Mouse (Mus musculus): ENCODE data around the gene Fam71b. TPM values are rescaled to one million over a fixed set of nuclear protein-coding genes. Genes with fewer than 3 reads are reported as not detected.

Fam71b gene
- polyA plus RNA-seq, 1 experiment = 203 TPM

DNA sequence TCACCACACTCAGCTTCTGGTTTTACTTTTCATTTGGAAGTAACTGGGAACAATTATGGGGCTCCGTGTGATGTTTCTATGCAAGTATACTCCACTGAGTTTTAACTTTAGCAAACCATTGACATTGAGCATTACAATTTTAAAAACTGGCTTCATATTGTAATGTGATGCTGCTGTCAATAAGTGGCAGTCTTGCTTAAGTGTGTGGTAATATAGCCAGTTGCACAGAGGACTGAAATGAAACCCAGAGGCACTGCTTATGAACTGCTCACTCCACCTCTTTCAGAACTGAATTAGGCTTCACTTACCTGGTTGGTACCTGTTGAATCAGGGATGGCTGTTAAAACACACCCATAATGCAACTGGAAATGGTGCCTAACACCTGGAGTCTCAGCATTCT is 46.8 kb downstream of the Fam71b start:
- Histone ChIP-seq H3K27ac (ENCODE audit: control insufficient read depth, insufficient read depth, low read depth, low read length) (no peak overlapping the region), H3K4me3 (ENCODE audit: control insufficient read depth, low read depth, low read length) (no peak overlapping the region), H3K27me3 (ENCODE audit: control insufficient read depth, insufficient read depth, low read length) (no peaks in the 10 kb centered on the region), H3K4me1 (ENCODE audit: control insufficient read depth, insufficient read depth, low read length) (0 out of 2 replicates have a peak, but pooled peaks cover under 1% of the 10 kb centered on the region), H3K36me3 (ENCODE audit: control insufficient read depth, insufficient read depth, low read length) (peaks cover 4% of the 10 kb centered on the region)
- TF ChIP-seq CTCF (IDR thresholded peaks at IDR 0.05; ENCODE audit: control insufficient read depth, insufficient read depth, insufficient replicate concordance, low read depth, low read length) = no peak
- no peak for TF ChIP-seq POLR2A (IDR thresholded peaks at IDR 0.05; ENCODE audit: control insufficient read depth, low read depth, low read length)

DNA sequence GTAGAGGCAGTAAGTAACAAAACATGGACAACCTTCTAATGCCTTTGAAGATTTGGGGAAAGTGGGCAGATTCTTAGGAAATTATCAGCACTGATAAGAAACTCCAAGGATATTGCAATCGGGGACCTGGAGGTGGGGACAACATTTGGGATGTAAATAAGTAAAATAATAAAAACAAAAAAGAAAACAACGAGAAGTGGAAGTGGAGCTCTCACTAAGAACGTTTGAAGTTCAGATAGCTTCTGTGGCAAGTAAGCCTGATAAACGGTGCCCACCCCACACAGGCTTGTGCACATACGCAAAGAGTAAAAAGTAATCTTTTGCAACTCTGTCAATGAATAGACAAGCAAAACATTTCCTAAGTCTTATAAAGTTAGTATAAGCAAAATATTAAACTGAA is 47.6 kb downstream of the Fam71b start:
- Histone ChIP-seq H3K4me1 (ENCODE audit: control insufficient read depth, insufficient read depth, low read length) (no peaks in the 10 kb centered on the region), H3K36me3 (ENCODE audit: control insufficient read depth, insufficient read depth, low read length) (peaks cover 4% of the 10 kb centered on the region), H3K4me3 (ENCODE audit: control insufficient read depth, low read depth, low read length) (no peak overlapping the region), H3K27ac (ENCODE audit: control insufficient read depth, insufficient read depth, low read depth, low read length) (no peak overlapping the region), H3K27me3 (ENCODE audit: control insufficient read depth, insufficient read depth, low read length) (no peaks in the 10 kb centered on the region)
- TF ChIP-seq CTCF (IDR thresholded peaks at IDR 0.05; ENCODE audit: control insufficient read depth, insufficient read depth, insufficient replicate concordance, low read depth, low read length) (no peak), POLR2A (IDR thresholded peaks at IDR 0.05; ENCODE audit: control insufficient read depth, low read depth, low read length) (no peak)

DNA sequence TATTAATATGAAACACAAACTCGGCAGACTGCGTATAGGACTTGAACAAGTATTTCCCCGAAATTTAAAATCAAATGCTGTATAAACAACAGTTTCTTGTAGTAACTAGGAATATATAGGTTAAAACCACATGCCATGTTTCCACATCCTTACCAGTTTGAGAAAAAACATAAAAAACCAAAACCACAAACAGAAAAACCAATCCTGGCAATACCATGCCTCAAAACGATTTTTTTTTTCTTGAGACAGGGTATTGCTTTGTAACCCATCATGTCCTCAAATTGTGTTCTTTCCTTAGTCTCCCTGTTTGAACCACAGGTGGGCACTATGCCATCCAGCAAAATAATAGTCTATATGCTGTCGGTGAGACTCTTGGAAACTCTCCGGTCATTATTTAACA is 49.8 kb downstream of the Fam71b start:
- no peak overlapping the region for H3K27ac ChIP-seq (ENCODE audit: control insufficient read depth, insufficient read depth, low read depth, low read length)
- no peaks in the 10 kb centered on the region for H3K27me3 ChIP-seq (ENCODE audit: control insufficient read depth, insufficient read depth, low read length)
- no peaks in the 10 kb centered on the region for H3K36me3 ChIP-seq (ENCODE audit: control insufficient read depth, insufficient read depth, low read length)
- no peak overlapping the region for H3K4me3 ChIP-seq (ENCODE audit: control insufficient read depth, low read depth, low read length)
- TF ChIP-seq POLR2A (IDR thresholded peaks at IDR 0.05; ENCODE audit: control insufficient read depth, low read depth, low read length) (no peak), CTCF (IDR thresholded peaks at IDR 0.05; ENCODE audit: control insufficient read depth, insufficient read depth, insufficient replicate concordance, low read depth, low read length) (no peak)
- H3K4me1 ChIP-seq (ENCODE audit: control insufficient read depth, insufficient read depth, low read length) = no peaks in the 10 kb centered on the region; the same call in 1 of the 2 replicates

DNA sequence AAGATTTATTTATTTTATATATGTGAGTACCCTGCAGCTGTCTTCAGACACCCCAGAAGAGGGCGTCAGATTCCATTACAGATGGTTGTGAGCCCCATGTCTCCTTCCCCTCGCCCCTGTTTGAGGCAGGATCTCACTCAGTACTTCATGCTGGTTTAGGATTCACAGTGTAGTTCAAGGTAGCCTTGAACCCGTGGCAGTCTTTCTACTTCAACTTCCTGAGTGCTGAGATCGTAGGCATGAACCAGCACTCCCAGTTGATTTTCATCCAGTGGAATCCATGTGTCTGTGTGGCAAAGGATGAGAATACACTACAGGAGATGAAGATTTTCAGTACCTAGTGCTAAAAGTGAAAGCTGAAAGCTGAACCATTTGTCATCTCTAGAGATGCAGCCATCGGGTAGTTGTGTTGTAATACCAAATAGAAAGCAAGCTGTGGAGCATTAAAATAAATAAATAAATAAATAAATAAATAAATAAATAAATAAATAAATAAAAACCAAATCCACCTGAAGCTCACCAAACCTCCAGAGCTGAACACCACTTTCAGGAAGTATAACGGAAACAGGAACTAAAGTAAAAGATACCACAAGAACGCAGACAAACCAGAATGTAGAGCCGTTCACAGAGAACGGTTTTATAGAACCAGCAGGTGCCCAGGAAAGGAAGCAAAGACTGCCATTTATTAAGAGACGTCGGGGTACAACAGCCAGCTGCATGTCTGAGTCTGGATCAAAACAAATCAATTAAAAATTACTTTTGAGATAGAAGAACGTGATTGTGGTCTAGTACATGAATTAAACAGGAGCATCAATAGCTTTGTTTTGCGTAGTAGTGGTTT is 51.5 kb downstream of the Fam71b start:
- H3K27me3 ChIP-seq (ENCODE audit: control insufficient read depth, insufficient read depth, low read length) = no peaks in the 10 kb centered on the region
- no peak overlapping the region for H3K27ac ChIP-seq (ENCODE audit: control insufficient read depth, insufficient read depth, low read depth, low read length)
- H3K4me1 ChIP-seq (ENCODE audit: control insufficient read depth, insufficient read depth, low read length) = no peaks in the 10 kb centered on the region; the same call in none of the 2 replicates
- TF ChIP-seq POLR2A (IDR thresholded peaks at IDR 0.05; ENCODE audit: control insufficient read depth, low read depth, low read length) = no peak
- no peak for TF ChIP-seq CTCF (IDR thresholded peaks at IDR 0.05; ENCODE audit: control insufficient read depth, insufficient read depth, insufficient replicate concordance, low read depth, low read length)
- H3K4me3 ChIP-seq (ENCODE audit: control insufficient read depth, low read depth, low read length) = no peak overlapping the region
- no peaks in the 10 kb centered on the region for H3K36me3 ChIP-seq (ENCODE audit: control insufficient read depth, insufficient read depth, low read length)

DNA sequence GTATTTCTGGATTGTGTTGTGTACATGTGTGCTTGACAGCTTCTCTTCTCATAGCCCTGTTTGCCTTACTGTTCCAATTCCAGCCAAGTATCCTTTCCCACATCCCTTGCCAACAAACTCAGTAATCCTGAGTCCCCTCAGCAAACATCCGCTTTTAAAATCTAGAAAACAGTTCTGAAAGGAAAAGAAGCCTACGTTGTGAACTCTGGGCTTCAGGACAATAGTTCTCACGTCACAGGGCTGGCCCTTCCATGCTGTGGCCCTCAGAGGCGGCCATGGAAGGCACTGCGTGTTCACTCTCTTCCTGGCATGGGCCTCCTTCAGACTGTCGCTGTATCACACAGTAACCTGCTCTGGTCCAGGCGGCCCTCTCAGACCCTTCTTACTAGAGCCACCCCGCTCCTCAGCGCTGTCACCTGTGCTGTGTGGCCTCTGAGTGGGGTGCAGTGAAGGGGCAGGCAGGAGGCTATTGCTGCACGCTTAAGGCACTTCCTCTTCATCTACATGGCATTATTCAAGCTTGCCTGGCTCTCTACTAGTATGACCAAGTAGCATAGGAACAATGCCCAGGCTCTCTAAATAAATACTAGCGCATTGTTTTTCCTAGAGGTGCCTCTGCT is 53.2 kb downstream of the Fam71b start:
- no peaks in the 10 kb centered on the region; the same call in none of the 2 replicates for H3K4me1 ChIP-seq (ENCODE audit: control insufficient read depth, insufficient read depth, low read length)
- no peak overlapping the region for H3K27ac ChIP-seq (ENCODE audit: control insufficient read depth, insufficient read depth, low read depth, low read length)
- H3K4me3 ChIP-seq (ENCODE audit: control insufficient read depth, low read depth, low read length) = no peak overlapping the region
- H3K27me3 ChIP-seq (ENCODE audit: control insufficient read depth, insufficient read depth, low read length) = no peaks in the 10 kb centered on the region
- no peaks in the 10 kb centered on the region for H3K36me3 ChIP-seq (ENCODE audit: control insufficient read depth, insufficient read depth, low read length)
- TF ChIP-seq POLR2A (IDR thresholded peaks at IDR 0.05; ENCODE audit: control insufficient read depth, low read depth, low read length) = no peak
- TF ChIP-seq CTCF (IDR thresholded peaks at IDR 0.05; ENCODE audit: control insufficient read depth, insufficient read depth, insufficient replicate concordance, low read depth, low read length) = no peak

DNA sequence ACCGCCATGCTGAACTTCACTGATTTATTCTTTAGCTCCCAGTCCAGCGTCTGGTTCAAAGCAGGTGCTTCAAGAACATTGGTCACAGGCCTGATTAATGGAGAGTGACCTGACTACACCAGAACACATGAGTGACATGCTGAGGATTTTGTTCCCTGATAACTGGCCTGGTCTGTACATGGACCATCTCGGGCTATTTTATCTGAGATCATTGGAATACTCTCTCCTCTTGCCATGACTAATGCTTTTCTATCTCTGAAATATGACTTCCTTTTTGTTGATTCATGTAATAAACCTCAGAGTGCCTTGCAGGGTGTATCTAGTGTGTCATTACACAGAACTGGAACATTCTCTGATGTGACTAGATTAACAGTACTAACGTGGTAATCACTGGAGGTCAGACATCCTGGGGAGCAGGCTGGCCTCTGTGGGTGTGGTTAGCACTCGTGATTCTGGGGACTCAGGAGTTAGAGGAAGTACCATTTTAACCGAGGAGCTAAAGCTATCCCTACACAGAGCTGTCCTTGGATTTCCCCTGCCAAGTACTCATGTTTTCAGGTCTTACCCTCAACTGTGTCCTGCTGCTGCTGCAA is 58.2 kb downstream of the Fam71b start, which contains the start of gene Havcr2:
Gene Havcr2 (plus strand): TSS at position 483 of the 593 bp plus-strand sequence.
- Histone ChIP-seq H3K36me3 (ENCODE audit: control insufficient read depth, insufficient read depth, low read length) (no peaks in the 10 kb centered on the region), H3K4me3 (ENCODE audit: control insufficient read depth, low read depth, low read length) (no peak within 1 kb of the TSS), H3K4me1 (ENCODE audit: control insufficient read depth, insufficient read depth, low read length) (no peaks in the 10 kb centered on the region; the same call in none of the 2 replicates), H3K27ac (ENCODE audit: control insufficient read depth, insufficient read depth, low read depth, low read length) (no peak within 1 kb of the TSS), H3K27me3 (ENCODE audit: control insufficient read depth, insufficient read depth, low read length) (no peaks in the 10 kb centered on the region)
- no peak for TF ChIP-seq CTCF (IDR thresholded peaks at IDR 0.05; ENCODE audit: control insufficient read depth, insufficient read depth, insufficient replicate concordance, low read depth, low read length)
- no peak for TF ChIP-seq POLR2A (IDR thresholded peaks at IDR 0.05; ENCODE audit: control insufficient read depth, low read depth, low read length)

Other genes starting within 250 kb of the Fam71b start
- 0.07 and 0.25 TPM in 2 replicates for gene Nipal4, start 230.1 kb upstream of the Fam71b start, polyA plus RNA-seq (2012; rRNA removed)
- 0.44 and 0.53 TPM in 2 replicates for gene Fndc9, start 161.0 kb upstream of the Fam71b start, polyA plus RNA-seq (2012; rRNA removed)
- gene Cyfip2, start 83.7 kb upstream of the Fam71b start, polyA plus RNA-seq (2012; rRNA removed) = 1.6 TPM in 2 replicates
- 0.02 TPM in 2 replicates for gene Itk, start 7.0 kb upstream of the Fam71b start, polyA plus RNA-seq (2012; rRNA removed)
- gene Med7, start 40.4 kb downstream of the Fam71b start, polyA plus RNA-seq (2012; rRNA removed) = 33.2 and 36.7 TPM in 2 replicates
- gene Havcr2, start 58.4 kb downstream of the Fam71b start, polyA plus RNA-seq (2012; rRNA removed) = 0.06 and 0.12 TPM in 2 replicates
- not detected in 2 replicates for gene Gm12169, start 127.7 kb downstream of the Fam71b start, polyA plus RNA-seq (2012; rRNA removed)
- gene BC053393, start 175.0 kb downstream of the Fam71b start, polyA plus RNA-seq (2012; rRNA removed) = not detected in 2 replicates
- gene Dppa1, start 232.7 kb downstream of the Fam71b start, polyA plus RNA-seq (2012; rRNA removed) = not detected in 2 replicates

All from testis, adult 2 months (tissue).